Mouse (Mus musculus) kidney, adult 2 months (tissue): ENCODE measurements around the gene Fdps.

Experiments
- CTCF ChIP-seq: fragments of 200-500 bp; conservative IDR thresholded peaks from 2 replicates; pipeline ENCODE4 v1.5.1; 2011; ENCODE audit warnings: low read depth, mild to moderate bottlenecking, control low read depth, low read length, moderate library complexity, mixed read lengths; ENCODE audit not compliant: insufficient read depth, insufficient read length
- POLR2A ChIP-seq: fragments of 200-500 bp; IDR thresholded peaks from one replicate; pipeline ENCODE4 v1.6.1; 2011; ENCODE audit warnings: low read depth, low read length, control low read depth

GRCm38 (mm10) chr3:89147979-89148311, 46.2 kb upstream of the Fdps start:
- no peak for TF ChIP-seq CTCF
- TF ChIP-seq POLR2A, result no peak
